Mouse (Mus musculus) adrenal gland, adult 18-20 months (tissue): ENCODE measurements around the gene Hist1h1a. TPM values are rescaled to one million over a fixed set of nuclear protein-coding genes. Genes with fewer than 3 reads are reported as not detected.
"Not testable (repeated sequence)": the region's sequence is repeated elsewhere in the genome, so short reads cannot be mapped to it uniquely, and the experiment has no call there.

ENCODE experiments used
- DNase-seq, 2 experiments: peaks; one replicate each; pipeline ENCODE4 v3.0.0; 2021 to 2022; ENCODE audit warnings: low spot score in 2 of 2
- total RNA-seq, 2 experiments: library from RNA; stranded (reverse); gene quantifications; 1 replicate in 1 of 2; 2 replicates in 1 of 2; pipeline ENCODE4 v1.2.3; 2021

Gene Hist1h1a
- total RNA-seq, 2 experiments from 2014 or later, result 7.1 to 14.2 TPM

GRCm38 (mm10) chr13:23759916-23760239, 3.6 kb upstream of the Hist1h1a start:
- no peak for DNase-seq

DNA sequence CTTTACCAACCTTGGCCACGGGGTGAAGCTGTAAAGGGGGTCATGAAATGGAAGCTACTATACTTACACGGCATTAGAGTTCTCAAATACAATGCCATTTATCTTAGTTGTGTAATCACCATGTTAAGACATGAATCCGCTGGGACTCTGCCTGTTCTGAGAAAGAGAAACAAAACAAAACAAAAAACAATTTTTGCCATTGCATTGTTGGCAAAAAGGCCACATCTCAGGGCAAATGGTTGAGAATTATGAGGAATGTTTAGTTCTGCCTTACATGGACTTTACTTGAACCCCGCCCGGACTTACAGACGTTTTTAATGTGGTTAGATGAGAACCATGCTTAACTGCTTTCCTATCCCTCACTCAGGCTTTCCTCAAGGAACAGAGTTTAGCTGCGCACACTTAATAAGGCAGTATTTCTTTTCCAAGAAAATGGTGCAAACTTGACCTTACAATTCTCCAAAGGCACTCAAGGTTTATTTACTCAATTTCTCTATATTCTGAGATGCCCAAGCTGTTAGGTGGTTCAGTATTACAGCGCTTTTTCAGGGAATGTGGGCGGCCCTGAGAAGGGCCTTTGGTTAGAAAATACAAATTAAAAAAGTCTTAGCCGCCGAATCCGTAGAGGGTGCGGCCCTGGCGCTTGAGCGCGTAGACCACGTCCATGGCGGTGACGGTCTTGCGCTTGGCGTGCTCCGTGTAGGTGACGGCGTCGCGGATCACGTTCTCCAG, 3.1 kb upstream of the Hist1h1a start:
- DNase-seq, result no peak

- DNase-seq, result peak; percentile 93 to 94
These were observed 2.2 kb upstream of the Hist1h1a start, which contains the start of gene Hist1h4a for GRCm38 (mm10) chr13:23760972-23761864. TSS of gene Hist1h4a (minus strand) at chr13:23761230.

DNA sequence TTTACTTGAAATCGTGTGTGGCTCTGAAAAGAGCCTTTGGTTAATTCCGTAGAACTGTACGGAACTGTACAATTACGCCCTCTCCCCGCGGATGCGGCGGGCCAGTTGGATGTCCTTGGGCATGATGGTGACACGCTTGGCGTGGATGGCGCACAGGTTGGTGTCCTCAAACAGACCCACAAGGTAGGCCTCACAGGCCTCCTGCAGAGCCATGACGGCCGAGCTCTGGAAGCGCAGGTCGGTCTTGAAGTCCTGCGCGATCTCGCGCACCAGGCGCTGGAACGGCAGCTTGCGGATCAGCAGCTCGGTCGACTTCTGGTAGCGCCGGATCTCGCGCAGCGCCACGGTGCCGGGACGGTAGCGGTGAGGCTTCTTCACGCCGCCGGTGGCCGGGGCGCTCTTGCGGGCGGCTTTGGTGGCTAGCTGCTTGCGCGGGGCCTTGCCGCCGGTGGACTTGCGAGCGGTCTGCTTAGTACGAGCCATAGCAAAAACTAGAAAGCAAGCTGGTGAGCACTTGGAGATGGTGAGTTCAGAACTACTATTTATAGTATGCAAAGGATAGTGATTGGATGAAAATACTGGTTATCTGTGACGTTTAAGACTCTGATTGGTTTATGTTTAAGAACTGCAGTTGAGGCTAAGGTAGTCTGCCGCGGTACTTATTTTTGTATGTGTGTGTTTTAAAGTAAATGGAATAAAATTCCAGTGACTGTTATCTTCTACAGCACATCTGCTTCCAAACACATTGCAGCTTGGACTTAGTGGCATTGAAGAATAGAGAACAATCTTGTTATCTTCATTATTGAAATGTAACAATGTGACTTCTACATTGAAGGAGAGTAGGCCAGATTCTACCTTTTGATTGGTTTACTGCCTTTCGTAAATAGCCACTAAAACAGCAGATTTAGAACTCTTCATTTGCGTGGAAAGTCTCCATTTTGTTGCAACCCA, 1.3 kb upstream of the Hist1h1a start, which contains the start of gene Hist1h3a:
Hist1h3a (minus strand) TSS at position 516 of the 951 bp plus-strand sequence.
- DNase-seq, result peak; percentile 50 to 69

GRCm38 (mm10) chr13:23763242-23763585, 252 bp upstream of the Hist1h1a start:
- DNase-seq, result no peak

GRCm38 (mm10) chr13:23764324-23765171, 1.1 kb downstream of the Hist1h1a start:
- DNase-seq, result no peak

DNA sequence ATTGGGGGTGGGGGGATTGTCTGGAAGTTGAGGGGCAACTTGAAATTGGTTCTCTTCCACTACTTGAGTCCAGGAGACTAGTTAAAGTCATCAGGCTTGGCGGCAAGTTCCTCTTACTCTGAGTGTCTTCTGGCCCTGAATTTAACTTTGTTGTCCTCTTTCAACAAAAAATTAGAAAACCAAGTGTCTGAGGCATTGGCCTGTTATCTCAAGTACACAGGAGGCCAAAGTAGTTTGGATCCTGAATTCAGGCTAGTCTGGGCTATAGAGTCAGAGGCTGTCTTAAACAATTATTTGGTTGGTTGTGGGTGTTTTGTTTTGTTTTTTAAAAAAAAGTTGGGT, 1.7 kb downstream of the Hist1h1a start:
- no peak for DNase-seq

GRCm38 (mm10) chr13:23766772-23767171, 3.3 kb downstream of the Hist1h1a start:
- no peak for DNase-seq

DNA sequence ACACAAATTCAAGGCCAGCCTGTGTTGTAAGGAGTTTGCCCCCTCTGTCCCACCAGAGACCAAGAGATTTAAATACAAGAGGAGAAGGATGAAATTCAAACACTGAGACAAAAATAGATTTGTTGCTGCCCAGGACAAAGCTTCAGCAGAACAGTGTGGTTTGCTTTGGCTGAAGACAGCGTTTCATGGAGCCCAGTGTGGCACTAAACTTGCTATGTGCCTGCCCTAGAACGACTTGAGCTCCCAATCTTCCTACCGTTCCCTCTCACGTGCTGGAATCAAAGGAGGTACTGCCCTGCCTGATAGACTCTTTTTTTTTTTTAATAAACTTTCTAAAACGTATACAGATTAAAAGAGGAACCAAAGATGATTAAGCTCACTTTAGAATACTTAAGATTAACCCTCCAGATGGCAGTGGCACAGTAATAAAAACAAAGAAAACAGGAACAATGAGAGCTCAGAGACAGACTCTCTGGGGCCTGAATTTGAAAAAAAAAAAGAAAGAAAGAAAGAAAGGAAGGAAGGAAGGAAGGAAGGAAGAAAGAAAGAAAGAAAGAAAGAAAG, 5.5 kb downstream of the Hist1h1a start:
- no peak for DNase-seq

GRCm38 (mm10) chr13:23769613-23770012, 6.1 kb downstream of the Hist1h1a start, which contains the start of gene Trim38:
TSS of gene Trim38 (plus strand) at chr13:23769913.
- DNase-seq, result not testable (repeated sequence)

- no peak for DNase-seq
These were observed 9.3 kb downstream of the Hist1h1a start for GRCm38 (mm10) chr13:23772561-23773313.

DNA sequence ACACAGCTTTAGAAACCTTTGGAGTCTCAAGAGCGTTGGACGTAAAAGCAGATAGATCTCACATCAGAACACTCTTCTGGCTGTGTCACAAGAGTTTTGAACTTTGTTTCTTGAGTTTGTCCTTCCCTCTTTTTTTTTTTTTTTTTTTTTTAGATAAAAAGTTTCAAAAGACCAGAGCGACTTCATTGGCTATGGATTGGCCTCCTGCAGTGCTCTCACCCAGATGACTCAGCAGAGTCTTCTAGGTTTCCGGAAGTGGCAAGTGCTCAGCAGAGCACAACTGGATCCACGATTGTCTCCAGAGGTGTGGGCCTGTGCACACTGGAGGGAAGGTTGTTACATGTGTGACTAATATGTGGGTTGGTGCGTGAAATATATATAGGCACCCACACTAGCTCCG, 14.9 kb downstream of the Hist1h1a start:
- no peak for DNase-seq

DNA sequence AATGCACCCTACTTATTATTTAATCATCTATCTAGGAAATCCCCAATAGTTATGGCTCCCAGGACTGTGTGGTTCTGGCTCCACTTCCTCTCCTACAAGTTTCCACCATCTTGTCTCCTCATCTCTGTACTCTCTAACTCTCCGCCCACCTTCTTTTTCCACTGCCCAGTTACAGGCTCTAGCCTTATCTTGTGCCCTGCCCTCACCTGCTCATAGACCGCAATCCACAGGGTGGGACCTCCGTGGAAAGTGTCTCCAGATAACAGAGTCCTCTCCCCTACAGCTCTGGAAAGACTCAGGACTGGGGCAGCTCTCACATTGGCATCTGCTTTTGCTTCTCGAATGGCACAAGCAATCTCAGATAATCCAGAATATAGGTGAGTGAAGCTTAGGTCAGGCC, 15.6 kb downstream of the Hist1h1a start:
- DNase-seq, result no peak

DNA sequence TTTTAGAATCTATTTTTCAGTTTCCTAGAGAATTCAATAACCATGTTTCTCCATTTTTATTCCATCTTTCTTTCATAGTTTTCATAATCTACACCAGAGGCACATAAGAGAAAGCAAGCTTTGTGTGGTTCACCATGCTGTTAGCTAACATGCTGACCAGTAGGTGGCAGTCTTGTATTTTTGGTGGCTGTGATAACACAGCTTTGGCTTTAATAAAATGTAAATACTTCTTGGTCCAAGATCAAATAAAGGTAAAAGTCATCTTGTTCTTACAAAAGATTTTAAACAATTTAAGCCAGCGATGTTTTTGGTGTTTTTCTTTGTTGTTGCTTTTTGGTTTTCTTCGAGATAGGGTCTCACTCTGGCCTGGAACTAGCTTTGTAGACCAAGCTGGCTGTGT, 29.1 kb downstream of the Hist1h1a start:
- DNase-seq, result peak; percentile 22 to 40

DNA sequence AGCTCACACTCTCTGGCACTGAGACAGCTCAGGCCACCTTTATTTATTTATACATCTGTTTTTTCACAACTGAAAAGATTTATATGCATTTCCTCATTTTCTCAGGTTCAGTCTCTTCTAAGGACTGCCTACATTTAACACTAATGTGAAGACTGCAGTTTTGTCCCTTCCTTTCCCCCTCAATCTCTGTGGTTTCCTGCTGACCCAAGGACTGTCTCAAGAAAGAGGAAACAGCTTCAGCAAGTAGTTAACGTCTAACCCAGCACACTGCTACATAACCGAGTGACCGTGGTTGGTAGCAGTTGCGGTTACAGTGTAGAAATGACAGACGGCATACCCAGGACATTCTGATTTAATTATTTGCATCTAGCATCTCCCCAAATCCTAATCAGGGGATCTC, 35.9 kb downstream of the Hist1h1a start:
- no peak for DNase-seq

DNA sequence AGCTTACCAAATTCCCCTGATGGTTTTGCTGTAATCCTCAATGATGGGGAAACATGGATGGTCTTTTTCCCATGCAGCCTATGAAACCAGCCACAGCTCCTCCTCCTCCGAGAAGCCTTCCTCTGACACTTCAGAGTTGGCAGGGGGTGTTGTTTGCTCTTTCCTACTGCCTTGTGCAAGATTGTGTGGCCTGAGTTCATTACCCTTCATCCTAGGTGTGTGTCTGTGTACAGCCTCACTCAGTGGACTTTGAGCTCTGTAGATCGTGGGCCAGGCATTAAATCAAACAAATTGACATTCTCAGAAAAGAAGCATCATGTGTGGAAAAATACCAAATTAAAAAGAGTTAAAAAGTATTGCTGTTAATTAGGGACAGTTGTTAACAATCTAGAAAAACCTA, 41.1 kb downstream of the Hist1h1a start:
- DNase-seq, result no peak

DNA sequence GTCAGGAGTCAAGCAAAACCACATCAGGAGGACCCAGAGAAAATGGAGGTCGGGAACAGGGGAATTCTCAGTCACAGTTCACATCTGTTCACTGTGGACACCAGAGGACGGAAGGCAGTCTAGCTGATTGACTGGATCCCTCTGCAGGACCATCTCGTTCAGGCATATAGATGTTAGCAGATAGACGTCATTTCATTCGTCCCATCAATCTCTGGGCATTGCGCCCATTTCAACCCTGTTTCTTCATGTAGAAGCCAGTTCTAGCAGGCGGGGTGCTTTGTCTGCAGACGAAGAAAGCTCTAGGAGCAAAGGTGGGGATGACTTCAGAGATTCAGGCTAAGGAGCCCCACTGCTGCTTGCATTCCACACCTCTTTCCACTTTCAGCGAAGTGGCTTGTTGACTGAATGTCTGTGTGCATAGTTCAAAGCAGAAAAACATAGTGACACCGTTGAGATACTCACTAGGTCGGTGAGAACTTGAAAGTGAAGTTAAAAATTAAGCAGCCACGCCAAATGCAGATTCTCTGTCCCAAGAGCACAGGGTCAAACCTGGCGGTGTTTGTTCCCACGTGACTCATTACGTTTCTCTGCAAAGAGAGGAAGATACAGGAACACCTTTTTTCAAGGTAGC, 43.1 kb downstream of the Hist1h1a start, which contains the start of gene Slc17a2:
Slc17a2 (plus strand) TSS at position 572 of the 631 bp plus-strand sequence.
- DNase-seq, result no peak
